Mouse (Mus musculus) kidney, postnatal 36 days (tissue): ENCODE data around the gene Rpl3.

Experiments
- DNase-seq, 2 experiments: peaks; one replicate each; pipeline ENCODE4 v3.0.0; 2021 to 2022; ENCODE audit warnings: mixed read lengths in 2 of 2

The Rpl3 gene

GRCm38 (mm10) chr15:80114414-80114813, 22.7 kb upstream of the Rpl3 start:
- no peak for DNase-seq

- no peak for DNase-seq
These were observed 20.8 kb upstream of the Rpl3 start for GRCm38 (mm10) chr15:80112499-80112898.

- DNase-seq: no peak
These were observed 19.8 kb upstream of the Rpl3 start for GRCm38 (mm10) chr15:80111436-80111835.

GRCm38 (mm10) chr15:80107575-80107974, 15.9 kb upstream of the Rpl3 start:
- no peak for DNase-seq

GRCm38 (mm10) chr15:80107143-80107542, 15.5 kb upstream of the Rpl3 start:
- no peak for DNase-seq

GRCm38 (mm10) chr15:80105490-80106410, 14.1 kb upstream of the Rpl3 start:
- no peak for DNase-seq

GRCm38 (mm10) chr15:80102495-80102894, 10.8 kb upstream of the Rpl3 start:
- no peak for DNase-seq

GRCm38 (mm10) chr15:80101503-80101902, 9.8 kb upstream of the Rpl3 start:
- no peak for DNase-seq

GRCm38 (mm10) chr15:80100871-80101270, 9.2 kb upstream of the Rpl3 start:
- DNase-seq: no peak

- no peak for DNase-seq
These were observed 8.5 kb upstream of the Rpl3 start for GRCm38 (mm10) chr15:80100196-80100595.

GRCm38 (mm10) chr15:80099477-80099876, 7.8 kb upstream of the Rpl3 start:
- no peak for DNase-seq

GRCm38 (mm10) chr15:80098809-80099208, 7.1 kb upstream of the Rpl3 start:
- DNase-seq: no peak

- DNase-seq: no peak
These were observed 6.4 kb upstream of the Rpl3 start for GRCm38 (mm10) chr15:80097999-80098461.

- DNase-seq: peak; percentile 43 to 72
These were observed 5.5 kb upstream of the Rpl3 start for GRCm38 (mm10) chr15:80096946-80097881.

GRCm38 (mm10) chr15:80096406-80096805, 4.7 kb upstream of the Rpl3 start:
- no peak for DNase-seq

GRCm38 (mm10) chr15:80095596-80095995, 3.9 kb upstream of the Rpl3 start:
- no peak for DNase-seq

- DNase-seq: no peak
These were observed 2.5 kb upstream of the Rpl3 start for GRCm38 (mm10) chr15:80094201-80094600.

GRCm38 (mm10) chr15:80092599-80092998, 931 bp upstream of the Rpl3 start:
- DNase-seq: peak in 1 of 2 experiments; percentile 20

GRCm38 (mm10) chr15:80092041-80092441, 373 bp upstream of the Rpl3 start:
- no peak for DNase-seq

GRCm38 (mm10) chr15:80090741-80091120, 937 bp downstream of the Rpl3 start:
- DNase-seq: peak in 1 of 2 experiments; percentile 44

- no peak for DNase-seq
These were observed 1.5 kb downstream of the Rpl3 start for GRCm38 (mm10) chr15:80090155-80090554.

GRCm38 (mm10) chr15:80088637-80089036, 3.0 kb downstream of the Rpl3 start:
- peak; percentile 95 to 97 for DNase-seq

GRCm38 (mm10) chr15:80087406-80088012, 4.2 kb downstream of the Rpl3 start:
- no peak for DNase-seq
